Mouse (Mus musculus) liver, adult 2 months (tissue): ENCODE measurements around the gene Lamp2. TPM values are rescaled to one million over a fixed set of nuclear protein-coding genes. Genes with fewer than 3 reads are reported as not detected.
A peak's percentile ranks its signal among the peaks of the same experiment; 100 is the strongest.
"Not testable (repeated sequence)": the region's sequence is repeated elsewhere in the genome, so short reads cannot be mapped to it uniquely, and the experiment has no call there.

Experiments
- DNase-seq: peaks from one replicate; pipeline ENCODE4 v3.0.0-alpha.2; 2011; ENCODE audit warnings: low read depth, low spot score; ENCODE audit errors: extremely low read depth
- H3K27ac ChIP-seq: fragments of 200-500 bp; replicated peaks from 2 replicates; pipeline ENCODE4 v1.5.1; 2012; ENCODE audit warnings: low read depth, mild to moderate bottlenecking, control low read depth, inconsistent platforms, low read length; ENCODE audit not compliant: insufficient read depth
- H3K27me3 ChIP-seq: fragments of 200-500 bp; 2 replicates; pipeline ENCODE4 v1.6.1; 2012; ENCODE audit warnings: mild to moderate bottlenecking, moderate library complexity, low read length, inconsistent platforms; ENCODE audit not compliant: control insufficient read depth, insufficient read depth
- H3K36me3 ChIP-seq: fragments of 200-500 bp; 2 replicates; pipeline ENCODE4 v1.6.1; 2012; ENCODE audit warnings: low read length, inconsistent platforms; ENCODE audit not compliant: control insufficient read depth, insufficient read depth
- H3K4me1 ChIP-seq: fragments of 200-500 bp; 2 replicates; pipeline ENCODE4 v1.6.1; 2011; ENCODE audit warnings: low read length; ENCODE audit not compliant: control insufficient read depth, insufficient read depth
- H3K4me3 ChIP-seq: fragments of 200-500 bp; 2 replicates; pipeline ENCODE4 v1.5.1; 2011; ENCODE audit warnings: low read depth, mild to moderate bottlenecking, control low read depth, low read length, moderate library complexity; ENCODE audit not compliant: insufficient read depth
- H3K79me2 ChIP-seq: fragments of 200-500 bp; 2 replicates; pipeline ENCODE4 v1.6.1; 2012; ENCODE audit warnings: inconsistent platforms, mild to moderate bottlenecking, low read length, moderate library complexity; ENCODE audit not compliant: control insufficient read depth, insufficient read depth
- H3K9ac ChIP-seq: fragments of 200-500 bp; 2 replicates; pipeline ENCODE4 v1.6.1; 2012; ENCODE audit warnings: low read depth, mild to moderate bottlenecking, control low read depth, inconsistent platforms, low read length
- CTCF ChIP-seq: fragments of 200-500 bp; IDR thresholded peaks from 2 replicates; pipeline ENCODE4 v1.5.1; 2011; ENCODE audit warnings: low read depth, low read length, control low read depth
- POLR2A ChIP-seq: fragments of 200-500 bp; IDR thresholded peaks from 2 replicates; pipeline ENCODE4 v1.6.1; 2011; ENCODE audit warnings: low read length, control low read depth; ENCODE audit not compliant: insufficient read depth; ENCODE audit errors: extremely low read depth
- WGBS: fragments of 180-500 bp; shearing (Covaris S2); methylation state at CpG from one replicate; pipeline ENCODE4 v1.1.7; 2018; 5-methylcytosine and 5-hydroxymethylcytosine counted together
- polyA plus RNA-seq: library from polyadenylated mRNA; depleted of rRNA; stranded (reverse); fragments of >200 nt; gene quantifications from 2 replicates; pipeline ENCODE4 v1.2.3, GENCODE M21; 2012; rRNA removed
- total RNA-seq: library from RNA; depleted of rRNA; stranded (reverse); fragments of >200 nt; gene quantifications from 2 replicates; pipeline ENCODE4 v1.2.3, GENCODE M21; 2014; rRNA removed

Lamp2 gene
- total RNA-seq (414 and 458 TPM in 2 replicates), polyA plus RNA-seq (203 and 230 TPM in 2 replicates)

DNA sequence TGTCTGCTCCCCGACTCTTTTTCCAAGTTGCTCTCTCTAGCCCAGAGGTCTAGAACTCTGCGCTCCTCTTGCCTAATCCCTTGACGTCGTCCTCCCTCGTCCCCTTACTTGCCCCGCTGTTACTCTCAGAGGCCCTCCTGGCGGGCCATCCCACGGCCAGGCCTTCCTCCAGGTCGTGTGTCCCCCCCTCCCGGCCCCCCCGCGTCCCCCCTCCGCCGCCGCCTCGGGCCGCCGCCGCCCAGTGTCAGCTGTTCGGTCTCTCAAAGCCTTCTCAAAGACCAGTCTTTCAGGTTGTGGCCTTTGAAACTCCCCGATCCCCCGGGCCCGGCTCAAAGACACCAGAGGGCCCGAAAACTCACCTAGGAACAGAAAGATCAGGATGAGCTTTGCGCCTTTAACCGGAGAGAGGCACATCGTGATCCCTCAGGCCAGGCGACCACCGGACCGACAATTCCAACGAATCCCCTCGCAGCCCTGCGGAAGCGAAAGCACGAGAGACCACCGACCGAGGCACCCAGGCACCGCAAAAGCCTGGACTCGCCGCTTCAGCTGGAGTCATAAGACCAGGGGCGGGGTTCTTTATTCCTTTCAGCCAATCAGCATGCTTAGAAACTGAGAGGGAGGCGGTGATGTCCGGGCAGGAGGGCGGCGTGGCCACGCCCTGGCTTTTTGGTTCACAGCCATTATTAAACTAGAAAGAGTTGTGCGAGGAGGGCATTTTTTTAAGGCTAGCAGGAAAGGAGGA lies at the start of gene Lamp2:
Gene Lamp2, minus strand, starts transcription at position 565 of the 745 bp plus-strand sequence.
- peak; percentile 79 for DNase-seq

DNA sequence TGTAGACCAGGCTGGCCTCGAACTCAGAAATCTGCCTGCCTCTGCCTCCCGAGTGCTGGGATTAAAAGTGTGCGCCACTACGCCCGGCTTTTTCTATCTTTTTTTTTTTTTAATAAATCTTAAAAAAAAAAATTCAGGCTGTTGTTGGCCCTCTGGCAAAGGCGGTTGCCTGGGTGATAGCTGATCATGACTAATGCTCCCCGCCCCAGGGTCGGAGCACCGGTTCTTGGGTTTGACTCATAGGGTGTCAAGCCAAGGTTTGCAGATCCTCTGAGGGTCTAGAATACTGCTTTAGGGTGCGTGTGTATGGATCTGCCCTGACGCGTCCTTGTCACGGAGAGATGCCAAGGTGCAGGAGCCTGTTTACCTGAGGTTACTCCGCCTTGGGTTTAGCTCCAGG lies 48.6 kb upstream of the Lamp2 start:
- TF ChIP-seq POLR2A (no peak), CTCF (no peak)
- no peak overlapping the region for H3K27ac ChIP-seq
- no peaks in the 10 kb centered on the region for H3K4me1 ChIP-seq
- no peak overlapping the region for H3K9ac ChIP-seq
- DNase-seq = no peak
- 94% methylated on average over 14 of the region's 14 CpGs for WGBS
- no peaks in the 10 kb centered on the region for H3K79me2 ChIP-seq
- H3K36me3 ChIP-seq = no peaks in the 10 kb centered on the region
- no peaks in the 10 kb centered on the region for H3K27me3 ChIP-seq
- no peak overlapping the region for H3K4me3 ChIP-seq

More for the DNA sequence above, at the start of gene Lamp2:
- peak; percentile 95 for TF ChIP-seq POLR2A
- TF ChIP-seq CTCF = no peak
- Histone ChIP-seq H3K27me3 (no peaks in the 10 kb centered on the region), H3K4me3 (peak within 1 kb of the TSS; percentile 85), H3K27ac (peak within 1 kb of the TSS; percentile 99), H3K36me3 (peaks cover 10% of the 10 kb centered on the region), H3K9ac (peak within 1 kb of the TSS; percentile 97), H3K79me2 (peaks cover 2% of the 10 kb centered on the region; the same call in 1 of the 2 replicates), H3K4me1 (peaks cover 21% of the 10 kb centered on the region)
- under 1% methylated on average over 47 of the region's 47 CpGs for WGBS

DNA sequence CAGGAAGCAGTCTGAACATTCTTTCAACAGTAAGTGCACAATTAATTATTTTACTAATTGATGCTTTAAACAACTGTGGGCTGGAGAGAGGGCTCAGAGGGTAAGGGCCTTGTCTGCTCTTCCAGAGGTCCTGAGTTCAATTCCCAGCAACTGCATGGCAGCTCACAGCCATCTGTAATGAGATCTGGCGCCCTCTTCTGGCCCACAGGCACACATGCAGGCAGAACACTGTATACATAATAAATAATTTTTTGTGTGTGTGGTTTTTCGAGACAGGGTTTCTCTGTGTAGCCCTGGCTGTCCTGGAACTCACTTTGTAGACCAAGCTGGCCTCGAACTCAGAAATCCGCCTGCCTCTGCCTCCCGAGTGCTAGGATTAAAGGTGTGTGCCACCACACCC lies 45.9 kb upstream of the Lamp2 start:
- not testable (repeated sequence) for H3K79me2 ChIP-seq, H3K36me3 ChIP-seq, H3K9ac ChIP-seq, DNase-seq, H3K27me3 ChIP-seq, H3K27ac ChIP-seq, H3K4me1 ChIP-seq, H3K4me3 ChIP-seq
- WGBS = 78% methylated on average over 5 of the region's 5 CpGs
- peak; percentile 48 for TF ChIP-seq CTCF

DNA sequence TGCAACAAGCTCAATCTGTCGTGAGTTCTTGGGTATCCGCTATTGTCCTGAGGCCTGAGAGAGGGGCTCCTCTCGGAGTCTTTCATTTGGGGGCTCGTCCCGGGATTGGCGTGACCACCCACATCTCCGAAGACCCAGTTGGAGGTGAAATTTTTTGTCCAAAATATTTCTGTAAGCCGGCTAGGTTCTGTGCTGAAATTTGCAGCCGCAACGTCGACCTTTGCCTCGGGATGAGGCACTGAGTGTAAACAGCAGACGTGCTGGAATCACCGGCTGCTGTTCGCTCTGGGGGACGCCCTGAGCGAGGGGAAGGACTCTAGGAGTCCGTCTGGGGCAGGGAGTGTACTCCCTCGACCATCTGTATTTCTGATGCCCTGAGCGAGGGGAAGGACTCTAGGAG lies 29.2 kb upstream of the Lamp2 start:
- not testable (repeated sequence) for H3K36me3 ChIP-seq, H3K27me3 ChIP-seq, H3K4me1 ChIP-seq, H3K79me2 ChIP-seq, H3K27ac ChIP-seq, H3K4me3 ChIP-seq
- H3K9ac ChIP-seq = peak overlapping the region; percentile 21; the same call in 1 of the 2 replicates
- peak; percentile 42 for DNase-seq
- 8% methylated on average over 20 of the region's 20 CpGs for WGBS

DNA sequence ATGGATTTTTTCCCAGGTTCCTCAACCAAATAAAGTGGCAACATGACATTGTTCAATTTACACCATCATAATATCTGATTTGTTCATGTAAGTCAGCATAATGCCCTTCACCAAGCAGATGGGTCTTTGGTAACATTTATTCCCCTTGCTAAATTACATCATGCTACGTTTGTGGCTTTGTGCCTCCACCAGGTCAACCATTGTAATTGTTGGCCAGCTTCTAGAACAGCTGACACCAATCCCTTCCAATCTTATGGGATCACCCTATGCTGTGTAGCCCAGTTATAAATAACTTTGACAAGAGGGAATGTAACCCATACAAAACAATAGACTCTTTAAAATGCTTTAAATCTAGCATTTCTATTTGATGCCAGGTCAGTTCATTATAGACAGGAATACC lies 22.3 kb upstream of the Lamp2 start:
- H3K27ac ChIP-seq = no peak overlapping the region
- no peak overlapping the region for H3K9ac ChIP-seq
- 42% methylated on average over 1 of the region's 1 CpGs for WGBS
- no peaks in the 10 kb centered on the region for H3K4me1 ChIP-seq
- H3K36me3 ChIP-seq = no peaks in the 10 kb centered on the region
- no peak overlapping the region for H3K4me3 ChIP-seq
- no peaks in the 10 kb centered on the region for H3K27me3 ChIP-seq
- DNase-seq = no peak
- no peak for TF ChIP-seq POLR2A
- no peak for TF ChIP-seq CTCF
- H3K79me2 ChIP-seq = no peaks in the 10 kb centered on the region

DNA sequence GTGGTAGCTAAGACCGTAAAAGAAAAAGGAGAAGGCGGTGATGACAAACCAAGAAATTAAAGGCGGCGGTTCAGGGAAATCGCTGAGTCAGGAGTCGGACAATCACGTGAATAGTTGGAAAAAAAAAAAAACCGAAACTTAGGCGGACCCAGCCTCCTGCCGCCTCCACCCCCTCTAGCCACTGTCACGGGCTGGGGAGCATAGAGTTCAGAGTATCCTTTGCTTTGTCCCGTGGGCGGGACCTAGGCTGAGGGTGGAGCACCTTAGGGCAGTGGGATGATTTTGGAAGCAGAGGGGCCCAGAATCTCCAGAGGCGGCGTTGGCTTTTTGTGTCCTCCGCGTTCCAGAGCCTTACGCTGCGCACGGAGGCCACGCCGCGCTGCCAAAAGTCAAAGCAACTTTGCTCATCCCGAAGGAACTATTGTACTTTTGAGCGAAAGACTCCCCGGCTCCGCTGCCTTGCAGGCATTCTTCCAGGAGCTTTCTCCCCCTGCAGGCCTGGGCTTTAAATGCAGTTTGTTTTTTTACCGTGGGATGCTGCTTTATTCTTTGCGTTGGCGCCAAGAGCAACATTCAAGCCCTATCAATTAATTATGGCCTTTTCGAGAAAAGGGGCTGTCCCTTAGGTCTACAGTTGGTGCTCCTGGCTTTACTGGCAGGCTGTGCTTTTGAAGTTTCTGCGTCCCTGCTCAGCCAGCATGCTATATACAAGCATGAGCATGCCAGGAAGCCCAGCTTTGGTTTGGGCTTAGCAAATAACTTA lies 17.5 kb upstream of the Lamp2 start:
- no peaks in the 10 kb centered on the region for H3K4me1 ChIP-seq
- no peaks in the 10 kb centered on the region for H3K36me3 ChIP-seq
- peak overlapping the region; percentile 92 for H3K27ac ChIP-seq
- H3K4me3 ChIP-seq = peak overlapping the region; percentile 78
- peak; percentile 84 for DNase-seq
- H3K79me2 ChIP-seq = no peaks in the 10 kb centered on the region
- WGBS = under 1% methylated on average over 32 of the region's 32 CpGs
- TF ChIP-seq POLR2A (no peak), CTCF (peak; percentile 58; the same call in 1 of the 2 replicates)
- peak overlapping the region; percentile 64 for H3K9ac ChIP-seq
- no peaks in the 10 kb centered on the region for H3K27me3 ChIP-seq
